Mouse (Mus musculus): ENCODE data around the gene Gm5767.

Gene Gm5767

DNA sequence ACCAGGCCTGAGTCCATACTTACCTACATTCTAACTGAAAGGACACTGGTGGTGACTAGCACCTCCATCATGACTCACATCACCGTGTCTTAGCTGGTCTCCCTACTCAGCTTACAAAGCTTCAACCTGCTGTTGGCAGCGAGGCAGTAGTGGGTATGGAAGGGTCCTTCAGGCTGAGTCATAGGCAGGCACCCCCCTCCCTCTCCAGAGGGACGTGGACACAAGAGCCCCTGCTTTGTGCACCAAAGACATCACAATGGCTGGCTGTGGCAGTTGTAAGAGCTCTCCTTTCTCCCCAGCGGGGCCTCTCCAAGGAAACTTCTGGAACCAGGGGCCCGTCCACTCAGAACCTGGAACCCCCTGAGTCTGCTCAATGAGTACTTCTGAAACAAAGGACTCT lies at the start of gene Gm5767:
Gene Gm5767, plus strand, starts transcription at position 301 of the 400 bp plus-strand sequence.
- no peak for DNase-seq (ENCODE audit: low read depth, low spot score)

DNA sequence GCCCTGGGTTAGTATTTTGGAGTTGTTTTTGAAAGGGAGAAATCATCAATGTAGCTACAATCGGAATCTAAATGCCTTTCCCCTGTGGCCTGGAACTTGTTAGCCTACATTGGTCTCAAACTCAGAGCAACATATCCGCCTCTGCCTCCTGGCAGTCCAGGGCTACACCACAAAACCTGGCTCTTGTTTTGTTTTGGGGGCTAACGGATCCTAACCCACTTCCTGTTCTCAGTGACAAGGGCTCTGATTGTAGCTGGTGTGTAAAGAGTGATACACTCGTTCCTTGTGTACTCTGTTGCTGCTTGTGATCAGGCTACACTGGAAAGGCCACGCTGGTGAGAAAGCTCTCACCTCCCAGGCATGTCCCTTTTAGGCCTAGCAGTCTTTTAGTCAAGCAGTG lies 49.1 kb upstream of the Gm5767 start:
- no peak for DNase-seq (ENCODE audit: low read depth, low spot score)

GRCm38 (mm10) chr16:8636867-8637216 lies 43.7 kb upstream of the Gm5767 start:
- DNase-seq (ENCODE audit: low read depth, low spot score), result no peak

DNA sequence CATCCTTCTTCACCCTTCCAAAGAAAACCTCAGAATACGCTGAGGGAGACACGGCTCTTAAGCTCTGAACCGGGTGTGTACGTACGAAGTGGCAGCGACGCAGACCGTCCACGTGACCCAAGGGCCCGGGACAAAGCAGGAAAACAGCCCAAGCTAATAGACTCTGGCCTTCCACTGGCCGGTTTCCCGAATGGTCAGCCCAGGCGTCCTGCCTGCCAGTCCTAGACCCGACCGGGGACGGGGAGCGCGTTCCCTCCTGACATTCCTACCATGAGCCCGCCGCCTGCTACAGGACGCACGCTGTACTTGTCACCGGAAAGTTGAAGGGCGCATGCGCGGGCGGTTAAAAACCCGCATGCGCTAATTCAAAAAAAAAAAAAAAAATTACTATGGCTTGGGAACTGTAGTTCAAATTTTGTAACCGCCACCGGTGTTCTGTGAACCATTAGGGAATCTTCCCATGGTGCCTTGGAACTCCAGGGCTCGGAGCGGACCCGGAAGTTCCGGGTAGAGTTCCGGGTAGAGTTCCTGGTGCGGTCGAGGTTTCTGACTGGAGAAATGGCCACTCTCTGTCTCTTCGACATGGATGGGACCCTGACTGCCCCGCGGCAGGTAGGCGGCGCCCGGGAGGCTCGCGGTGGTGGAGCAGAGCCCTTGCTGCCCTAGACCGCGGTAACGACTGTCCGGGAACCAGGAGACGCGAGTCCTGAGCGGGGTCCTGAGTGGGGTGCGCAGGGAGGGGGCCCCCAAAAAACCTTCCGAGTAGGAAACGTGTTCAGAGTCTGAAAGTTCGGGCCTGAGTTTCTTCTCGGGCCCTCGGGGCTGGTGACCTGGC lies 43.1 kb upstream of the Gm5767 start, which contains the start of the genes Pmm2 and Tmem186:
Gene Pmm2, plus strand, starts transcription at position 458 of the 835 bp plus-strand sequence.
Gene Tmem186, minus strand, starts transcription at position 496 of the 835 bp plus-strand sequence.
- peak; percentile 91 for DNase-seq (ENCODE audit: low read depth, low spot score)

DNA sequence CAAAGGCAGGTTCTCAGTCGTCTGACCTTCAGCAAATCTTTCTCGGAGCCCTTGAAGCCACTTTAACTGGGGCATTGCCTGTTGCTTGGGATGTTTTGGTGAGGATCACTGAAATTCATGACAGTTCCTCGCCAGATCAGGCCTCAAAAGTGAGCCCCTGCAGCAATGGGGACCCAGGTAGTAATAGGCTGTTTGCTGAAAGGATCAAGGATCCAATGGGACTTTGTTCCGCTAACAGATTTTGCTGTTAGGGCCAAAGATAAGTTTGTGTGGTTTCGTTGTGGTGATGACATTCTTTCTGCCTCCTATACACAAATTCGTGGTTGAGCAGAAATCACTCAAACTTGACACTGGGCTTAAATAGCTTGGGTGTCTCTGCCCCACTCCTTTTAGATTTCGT lies 42.4 kb upstream of the Gm5767 start:
- no peak for DNase-seq (ENCODE audit: low read depth, low spot score)

- peak; percentile 80 for DNase-seq (ENCODE audit: low read depth, low spot score)
These were observed 40.9 kb upstream of the Gm5767 start for GRCm38 (mm10) chr16:8639466-8640191.

DNA sequence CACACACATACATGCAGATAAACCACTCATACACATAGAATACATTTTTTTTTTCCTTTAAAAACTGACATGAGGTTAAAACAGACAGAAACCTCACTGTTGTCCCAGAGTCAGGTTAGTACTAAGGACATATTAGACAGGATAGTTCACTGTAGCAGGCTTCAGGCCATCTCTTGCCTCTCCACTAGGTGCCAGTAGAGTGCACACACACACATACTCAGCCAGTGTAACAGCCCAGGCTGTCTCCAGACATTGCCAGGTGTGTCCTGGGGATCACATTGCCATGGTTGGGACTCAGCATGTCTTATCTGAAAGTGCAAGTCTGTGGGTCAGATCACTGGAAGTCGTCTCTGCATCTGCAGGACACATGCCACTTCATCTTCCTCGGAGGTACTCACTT lies 36.7 kb upstream of the Gm5767 start:
- DNase-seq (ENCODE audit: low read depth, low spot score), result peak; percentile 62

GRCm38 (mm10) chr16:8645546-8645945 lies 35.0 kb upstream of the Gm5767 start:
- no peak for DNase-seq (ENCODE audit: low read depth, low spot score)

- DNase-seq (ENCODE audit: low read depth, low spot score), result no peak
These were observed 30.6 kb upstream of the Gm5767 start for GRCm38 (mm10) chr16:8650007-8650406.

- DNase-seq (ENCODE audit: low read depth, low spot score), result no peak
These were observed 25.5 kb upstream of the Gm5767 start for GRCm38 (mm10) chr16:8655108-8655507.

DNA sequence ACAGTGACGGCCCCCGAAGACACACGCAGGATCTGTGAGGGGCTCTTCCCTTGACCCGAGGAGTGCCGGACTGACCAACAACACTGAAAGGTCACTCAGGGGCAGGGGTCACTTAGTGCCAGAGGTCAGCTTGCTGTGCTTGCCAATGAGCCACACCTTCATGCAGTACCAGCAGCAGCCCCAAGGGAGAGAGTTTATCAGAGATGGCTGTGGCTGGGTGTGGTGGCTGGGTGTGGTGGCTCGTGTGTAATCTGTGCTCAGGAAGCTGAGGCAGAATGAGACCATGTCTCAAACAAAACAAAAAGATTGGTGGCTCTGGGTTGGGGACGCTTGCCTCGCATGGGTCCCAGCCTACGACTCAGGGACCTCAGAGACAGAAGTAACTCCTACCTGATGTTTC lies 25.0 kb upstream of the Gm5767 start:
- DNase-seq (ENCODE audit: low read depth, low spot score), result peak; percentile 24

DNA sequence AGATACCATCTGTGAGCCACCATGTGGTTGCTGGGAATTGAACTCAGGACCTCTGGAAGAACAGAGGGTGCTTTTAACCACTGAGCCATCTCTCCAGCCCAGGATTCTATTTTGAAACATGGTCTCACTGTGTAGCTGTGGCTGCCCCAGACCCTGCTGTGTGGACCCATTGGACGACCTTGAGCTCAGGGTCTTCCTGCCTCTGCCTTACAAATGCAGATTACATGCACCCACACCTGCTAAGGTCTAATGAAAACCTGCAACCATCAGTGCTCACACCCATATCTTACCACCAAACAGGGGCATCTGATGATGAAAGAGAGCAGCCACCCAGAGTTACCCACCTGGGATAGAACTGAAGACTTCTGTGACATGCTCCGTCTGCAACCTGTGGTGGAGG lies 24.3 kb upstream of the Gm5767 start:
- DNase-seq (ENCODE audit: low read depth, low spot score), result no peak

GRCm38 (mm10) chr16:8658349-8658748 lies 22.2 kb upstream of the Gm5767 start:
- DNase-seq (ENCODE audit: low read depth, low spot score), result no peak

DNA sequence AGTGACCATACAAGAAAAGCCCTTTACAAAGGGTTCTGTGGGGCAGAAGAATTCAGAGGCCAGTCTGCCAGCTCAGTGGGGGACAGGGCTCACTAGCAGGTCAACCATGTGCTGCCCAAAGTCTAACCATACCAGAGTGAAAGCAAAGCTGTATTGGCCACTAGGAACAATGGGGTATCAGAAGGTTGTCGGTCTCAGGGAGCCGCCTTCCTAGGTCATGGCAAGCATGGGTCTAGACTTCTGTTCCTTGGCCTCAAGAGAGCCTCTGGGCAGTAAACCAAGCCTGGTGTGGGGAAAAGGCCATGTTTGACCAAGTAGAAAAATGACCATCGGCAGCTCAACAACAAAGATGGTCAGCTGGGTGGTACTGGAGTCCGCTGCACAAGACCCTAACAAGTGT lies 21.8 kb upstream of the Gm5767 start:
- no peak for DNase-seq (ENCODE audit: low read depth, low spot score)

GRCm38 (mm10) chr16:8663022-8663421 lies 17.5 kb upstream of the Gm5767 start:
- no peak for DNase-seq (ENCODE audit: low read depth, low spot score)

- no peak for DNase-seq (ENCODE audit: low read depth, low spot score)
These were observed 16.7 kb upstream of the Gm5767 start for GRCm38 (mm10) chr16:8663606-8664539.

- no peak for DNase-seq (ENCODE audit: low read depth, low spot score)
These were observed 15.2 kb upstream of the Gm5767 start for GRCm38 (mm10) chr16:8665367-8665766.

- DNase-seq (ENCODE audit: low read depth, low spot score), result no peak
These were observed 14.1 kb upstream of the Gm5767 start for GRCm38 (mm10) chr16:8666452-8666851.

GRCm38 (mm10) chr16:8667261-8667660 lies 13.3 kb upstream of the Gm5767 start:
- no peak for DNase-seq (ENCODE audit: low read depth, low spot score)

DNA sequence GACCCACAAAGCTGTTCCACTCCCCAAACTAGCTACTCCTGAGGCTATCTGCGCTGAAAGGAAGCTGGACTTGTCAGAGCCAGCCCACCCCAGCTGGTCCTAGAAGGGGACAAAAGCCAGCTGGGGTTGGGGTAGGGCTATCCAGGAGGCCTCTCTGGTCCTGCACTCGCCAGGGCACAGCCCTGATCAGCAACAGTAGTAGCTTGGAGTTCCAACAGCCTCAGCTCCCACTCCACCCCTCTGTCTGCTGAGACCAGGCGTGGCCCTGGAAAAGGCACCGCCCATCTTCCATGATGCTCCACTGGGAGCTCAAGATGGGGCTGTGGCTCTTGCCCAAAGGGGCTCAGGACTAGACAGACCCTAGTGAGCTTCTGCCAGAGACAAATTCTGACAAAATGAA lies 12.8 kb upstream of the Gm5767 start:
- no peak for DNase-seq (ENCODE audit: low read depth, low spot score)

GRCm38 (mm10) chr16:8668386-8668785 lies 12.2 kb upstream of the Gm5767 start:
- DNase-seq (ENCODE audit: low read depth, low spot score), result no peak

- DNase-seq (ENCODE audit: low read depth, low spot score), result no peak
These were observed 11.1 kb upstream of the Gm5767 start for GRCm38 (mm10) chr16:8669432-8669831.

All from CD4-positive helper T cell, adult 2 months (primary cell).